10 mouse cellular contexts compared by ENCODE assay signal in genomic region chr2:135536303-135536871, GRCm38 (mm10).
DNase-seq lines count a peak whose midpoint lies in the region; ATAC-seq and TF ChIP-seq lines count a peak whose summit lies in the region.
"Had no signal": no experiment of that assay in that cellular context is flagged by ENCODE, and none has a peak within 500 bp of the region (broad histone marks: within the 10 kb centered on the region; RNA-seq: fewer than 3 reads in every experiment).

No protein-coding gene starts in this region.

- 47% methylated on average over 11 of the region's 11 CpGs for WGBS in embryonic facial prominence, embryonic 13.5 days
- WGBS in embryonic facial prominence, embryonic 10.5 days: 68% methylated on average over 11 of the region's 11 CpGs
- WGBS in midbrain, embryonic 15.5 days: 50% methylated on average over 11 of the region's 11 CpGs
- WGBS in midbrain, postnatal 0 days: 49% methylated on average over 11 of the region's 11 CpGs

- H3K36me3 ChIP-seq in embryonic facial prominence, embryonic 13.5 days: no peaks in the 10 kb centered on the region
- no peaks in the 10 kb centered on the region for H3K36me3 ChIP-seq in embryonic facial prominence, embryonic 10.5 days (replicated peaks)
- H3K36me3 ChIP-seq in midbrain, embryonic 15.5 days (replicated peaks): no peaks in the 10 kb centered on the region
- no peaks in the 10 kb centered on the region for H3K36me3 ChIP-seq in midbrain, postnatal 0 days (ENCODE audit: insufficient read depth, low read length)
- H3K36me3 ChIP-seq: neural tube, embryonic 12.5 days had no signal

- peaks cover 12% of the 10 kb centered on the region; the same call in 1 of the 2 replicates for H3K4me1 ChIP-seq in embryonic facial prominence, embryonic 13.5 days
- peaks cover 13% of the 10 kb centered on the region for H3K4me1 ChIP-seq in embryonic facial prominence, embryonic 10.5 days
- peaks cover 20% of the 10 kb centered on the region for H3K4me1 ChIP-seq in midbrain, embryonic 15.5 days
- no peaks in the 10 kb centered on the region for H3K4me1 ChIP-seq in midbrain, postnatal 0 days (ENCODE audit: insufficient read depth, low read length)
- H3K4me1 ChIP-seq: neural tube, embryonic 12.5 days had no signal

- H3K9ac ChIP-seq in embryonic facial prominence, embryonic 13.5 days: no peak overlapping the region
- H3K9ac ChIP-seq in midbrain, embryonic 15.5 days: no peak overlapping the region
- H3K9ac ChIP-seq in midbrain, postnatal 0 days (replicated peaks; ENCODE audit: low read length, poor library complexity, severe bottlenecking): no peak overlapping the region
- H3K9ac ChIP-seq: neural tube, embryonic 12.5 days had no signal

- DNase-seq in embryonic facial prominence, embryonic 10.5 days (ENCODE audit: low spot score): no peak
- DNase-seq in midbrain, postnatal 0 days (ENCODE audit: low spot score): no peak
- peak; percentile 14 to 29 for DNase-seq in kidney, postnatal 36 days
- no peak for DNase-seq in cerebellum, postnatal 4 days (ENCODE audit: low spot score in 2 of 2)
- no peak for DNase-seq in thymus, postnatal 4 days
- no peak for DNase-seq in layer of hippocampus, adult 18-20 months (ENCODE audit: low spot score in 2 of 2)
- DNase-seq: cerebellum, adult 9-10 months had no signal

- ATAC-seq in embryonic facial prominence, embryonic 13.5 days (ENCODE audit: insufficient number of reproducible peaks, insufficient read depth, low FRiP score, low TSS enrichment, low read depth): no peak
- ATAC-seq in midbrain, embryonic 15.5 days (replicated peaks): 0 out of 2 replicates have a peak, but pooled peaks have one; percentile 33
- ATAC-seq in midbrain, postnatal 0 days (ENCODE audit: low FRiP score): no peak

- H3K4me3 ChIP-seq in embryonic facial prominence, embryonic 13.5 days: no peak overlapping the region
- no peak overlapping the region for H3K4me3 ChIP-seq in embryonic facial prominence, embryonic 10.5 days
- no peak overlapping the region for H3K4me3 ChIP-seq in midbrain, embryonic 15.5 days
- H3K4me3 ChIP-seq in midbrain, postnatal 0 days (ENCODE audit: low read depth, low read length): no peak overlapping the region
- H3K4me3 ChIP-seq: neural tube, embryonic 12.5 days had no signal

- H3K27me3 ChIP-seq in embryonic facial prominence, embryonic 13.5 days: no peaks in the 10 kb centered on the region
- H3K27me3 ChIP-seq in embryonic facial prominence, embryonic 10.5 days (replicated peaks; ENCODE audit: low read depth, poor library complexity, severe bottlenecking): no peaks in the 10 kb centered on the region
- no peaks in the 10 kb centered on the region for H3K27me3 ChIP-seq in midbrain, embryonic 15.5 days (replicated peaks)
- no peaks in the 10 kb centered on the region for H3K27me3 ChIP-seq in midbrain, postnatal 0 days (ENCODE audit: insufficient read depth, low read length)
- H3K27me3 ChIP-seq: neural tube, embryonic 12.5 days had no signal

- no peak for TF ChIP-seq CTCF in midbrain, postnatal 0 days (IDR thresholded peaks at IDR 0.05)

- H3K4me2 ChIP-seq in embryonic facial prominence, embryonic 13.5 days: peak overlapping the region; percentile 23
- no peak overlapping the region for H3K4me2 ChIP-seq in midbrain, embryonic 15.5 days
- H3K4me2 ChIP-seq in midbrain, postnatal 0 days (ENCODE audit: low read depth, low read length, poor library complexity, severe bottlenecking): no peak overlapping the region
- H3K4me2 ChIP-seq: neural tube, embryonic 12.5 days had no signal

- no peak overlapping the region for H3K27ac ChIP-seq in embryonic facial prominence, embryonic 13.5 days
- no peak overlapping the region; the same call in 1 of the 2 replicates for H3K27ac ChIP-seq in embryonic facial prominence, embryonic 10.5 days (replicated peaks)
- no peak overlapping the region for H3K27ac ChIP-seq in midbrain, embryonic 15.5 days
- no peak overlapping the region for H3K27ac ChIP-seq in midbrain, postnatal 0 days (ENCODE audit: low read depth, low read length)
- H3K27ac ChIP-seq: neural tube, embryonic 12.5 days had no signal

- H3K9me3 ChIP-seq in embryonic facial prominence, embryonic 13.5 days: no peaks in the 10 kb centered on the region
- H3K9me3 ChIP-seq in embryonic facial prominence, embryonic 10.5 days: no peaks in the 10 kb centered on the region
- H3K9me3 ChIP-seq in midbrain, embryonic 15.5 days: no peaks in the 10 kb centered on the region
- H3K9me3 ChIP-seq in midbrain, postnatal 0 days (ENCODE audit: low read length): no peaks in the 10 kb centered on the region
- H3K9me3 ChIP-seq: neural tube, embryonic 12.5 days had no signal

Comparison
In these comparisons a context has a peak if more than half of its experiments do, and no peak if none do; other contexts are left out.
1. DNase-seq: peak in kidney, postnatal 36 days (2 of 2); none in embryonic facial prominence, embryonic 10.5 days (single experiment), midbrain, postnatal 0 days (single experiment), cerebellum, postnatal 4 days (0 of 2), thymus, postnatal 4 days (single experiment) and layer of hippocampus, adult 18-20 months (0 of 2).